ENCODE assay signal across 10 mouse cellular contexts in the genomic region with DNA sequence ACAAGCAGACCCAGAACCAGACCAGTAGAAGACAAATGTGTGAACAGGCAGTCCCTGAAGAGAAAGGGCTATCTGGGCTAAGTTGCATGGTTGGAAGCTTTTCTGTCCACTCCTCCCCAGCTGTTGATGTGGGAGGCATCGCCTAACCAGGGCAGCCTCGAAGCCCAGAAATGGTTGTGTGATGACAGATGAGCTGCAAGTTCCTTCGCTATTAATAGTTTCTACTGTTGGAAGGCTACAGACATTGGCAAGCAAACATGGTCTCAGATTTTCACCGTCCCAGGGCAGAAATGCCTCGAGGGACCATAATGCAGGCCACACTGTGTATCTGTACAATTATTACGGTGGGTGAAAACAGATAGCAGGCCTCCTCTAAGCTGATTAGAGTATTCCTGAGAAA. TPM values are rescaled to one million over a fixed set of nuclear protein-coding genes. Genes with fewer than 3 reads are reported as not detected.
A peak's percentile ranks its signal among the peaks of the same experiment; 100 is the strongest.
DNase-seq lines count a peak whose midpoint lies in the region; ATAC-seq and TF ChIP-seq lines count a peak whose summit lies in the region.
"Had no signal": no experiment of that assay in that cellular context is flagged by ENCODE, and none has a peak within 500 bp of the region (broad histone marks: within the 10 kb centered on the region; RNA-seq: fewer than 3 reads in every experiment).

No protein-coding gene starts in this region.

- no peak for ATAC-seq in hindbrain, embryonic 16.5 days

- H3K27ac ChIP-seq in hindbrain, embryonic 16.5 days (ENCODE audit: low read depth, low read length): no peak overlapping the region
- no peak overlapping the region for H3K27ac ChIP-seq in kidney, adult 2 months (ENCODE audit: insufficient read depth, low read depth, low read length)
- H3K27ac ChIP-seq: neural tube, embryonic 12.5 days had no signal

- H3K9me3 ChIP-seq in hindbrain, embryonic 16.5 days (ENCODE audit: control insufficient read depth, low read length): no peaks in the 10 kb centered on the region

- peak overlapping the region; percentile 96; the same call in 1 of the 2 replicates for H3K4me2 ChIP-seq in hindbrain, embryonic 16.5 days (ENCODE audit: low read length)

- H3K36me3 ChIP-seq in hindbrain, embryonic 16.5 days (ENCODE audit: control insufficient read depth, insufficient read depth, low read length): no peaks in the 10 kb centered on the region
- no peaks in the 10 kb centered on the region for H3K36me3 ChIP-seq in kidney, adult 2 months (ENCODE audit: control insufficient read depth, insufficient read depth, low read length)
- H3K36me3 ChIP-seq: neural tube, embryonic 12.5 days had no signal

- H3K9ac ChIP-seq in hindbrain, embryonic 16.5 days (ENCODE audit: low read depth, low read length): no peak overlapping the region
- H3K9ac ChIP-seq: neural tube, embryonic 12.5 days had no signal

- TF ChIP-seq CTCF in lung, adult 2 months (IDR thresholded peaks at IDR 0.05; ENCODE audit: insufficient read depth, low read length): no peak
- TF ChIP-seq CTCF in kidney, adult 2 months (conservative IDR thresholded peaks at IDR 0.05; ENCODE audit: insufficient read depth, insufficient read length, low read depth, low read length): no peak

- H3K4me3 ChIP-seq in lung, adult 2 months (replicated peaks; ENCODE audit: extremely low read depth, low read depth, low read length): no peak overlapping the region
- H3K4me3 ChIP-seq in hindbrain, embryonic 16.5 days (ENCODE audit: low read length): no peak overlapping the region
- no peak overlapping the region for H3K4me3 ChIP-seq in kidney, adult 2 months (ENCODE audit: insufficient read depth, low read depth, low read length)
- H3K4me3 ChIP-seq: neural tube, embryonic 12.5 days had no signal

- no peaks in the 10 kb centered on the region for H3K27me3 ChIP-seq in hindbrain, embryonic 16.5 days (replicated peaks; ENCODE audit: control insufficient read depth, insufficient read depth, low read length)
- H3K27me3 ChIP-seq in kidney, adult 2 months (replicated peaks; ENCODE audit: control insufficient read depth, insufficient read depth, low read length): no peaks in the 10 kb centered on the region

- intact Hi-C loops in gastrocnemius, postnatal 14 days (cut with DNase I; ENCODE audit: low total_unique reads): no loop called here

- H3K4me1 ChIP-seq in lung, adult 2 months (ENCODE audit: control insufficient read depth, insufficient read depth, low read length): peaks cover 7% of the 10 kb centered on the region
- peaks cover 23% of the 10 kb centered on the region for H3K4me1 ChIP-seq in hindbrain, embryonic 16.5 days (ENCODE audit: control insufficient read depth, insufficient read depth, low read depth, low read length)
- 0 out of 2 replicates have a peak, but pooled peaks cover 3% of the 10 kb centered on the region for H3K4me1 ChIP-seq in kidney, adult 2 months (ENCODE audit: control insufficient read depth, insufficient read depth, low read length)

- no peak for TF ChIP-seq POLR2A in lung, adult 2 months (IDR thresholded peaks at IDR 0.05; ENCODE audit: borderline replicate concordance, extremely low read depth, low read depth, low read length)
- TF ChIP-seq POLR2A in kidney, adult 2 months (IDR thresholded peaks at IDR 0.05; ENCODE audit: low read depth, low read length): no peak

- DNase-seq in lung, adult 18-20 months: peak; percentile 32 to 43
- DNase-seq in lung, adult 2 months: no peak
- DNase-seq in gastrocnemius, postnatal 14 days: peak; percentile 65
- peak; percentile 30 to 63 for DNase-seq in right cerebral cortex, postnatal 10 days (ENCODE audit: low spot score in 2 of 2)
- DNase-seq in kidney, adult 2 months: no peak
- no peak for DNase-seq in adrenal gland, postnatal 36 days
- no peak for DNase-seq in kidney, adult 9 months
- DNase-seq: layer of hippocampus, adult 9-11 months had no signal

- 48% methylated on average over 6 of the region's 6 CpGs for WGBS in lung, adult 2 months
- 55% methylated on average over 6 of the region's 6 CpGs for WGBS in hindbrain, embryonic 16.5 days
- WGBS in kidney, adult 2 months: 37% methylated on average over 6 of the region's 6 CpGs

RNA-seq across cellular contexts. Expression of gene Ppp1r3d, which starts 1.7 kb away (rescaled TPM):
- polyA plus RNA-seq in lung, adult 2 months (2012; rRNA removed): 5.3 and 6.0 TPM in 2 replicates
- 1 to 10 TPM; 4.7 to 5.7 TPM for total RNA-seq in gastrocnemius, postnatal 14 days (2021)
- polyA plus RNA-seq in hindbrain, embryonic 16.5 days (2015; fragmentation: Nextera tagmentation; extraction: Ambion mirVana): 5.5 and 5.9 TPM in 2 replicates
- polyA plus RNA-seq in kidney, adult 2 months (2012; rRNA removed): 1.5 and 2.4 TPM in 2 replicates
- total RNA-seq in adrenal gland, postnatal 36 days (2021): 1 to 10 TPM; 3.1 to 4.2 TPM

RNA-seq across cellular contexts. Expression of gene Fam217b, which starts 1.7 kb away (rescaled TPM):
- 2.4 and 3.3 TPM in 2 replicates for polyA plus RNA-seq in lung, adult 2 months (2012; rRNA removed)
- total RNA-seq in gastrocnemius, postnatal 14 days (2021): 1 to 10 TPM; 3.6 to 4.6 TPM
- polyA plus RNA-seq in hindbrain, embryonic 16.5 days (2015; fragmentation: Nextera tagmentation; extraction: Ambion mirVana): 16.2 and 20.2 TPM in 2 replicates
- 1.8 TPM in 2 replicates for polyA plus RNA-seq in kidney, adult 2 months (2012; rRNA removed)
- 1 to 10 TPM; 4.8 to 4.9 TPM for total RNA-seq in adrenal gland, postnatal 36 days (2021)

RNA-seq across cellular contexts. Expression of gene Sycp2, which starts 5.1 kb away (rescaled TPM):
- 0.04 TPM in 1 of 2 replicates, not detected in the other for polyA plus RNA-seq in lung, adult 2 months (2012; rRNA removed)
- total RNA-seq in gastrocnemius, postnatal 14 days (2021): under 1 TPM; 0.08 to 0.24 TPM
- 0.30 and 0.40 TPM in 2 replicates for polyA plus RNA-seq in hindbrain, embryonic 16.5 days (2015; fragmentation: Nextera tagmentation; extraction: Ambion mirVana)
- polyA plus RNA-seq in kidney, adult 2 months (2012; rRNA removed): 0.01 TPM in 1 of 2 replicates, not detected in the other
- total RNA-seq in adrenal gland, postnatal 36 days (2021): under 1 TPM; 0.07 to 0.30 TPM

RNA-seq across cellular contexts. Expression of gene Cdh26, which starts 17.7 kb away (rescaled TPM):
- polyA plus RNA-seq in lung, adult 2 months (2012; rRNA removed): 0.50 and 0.63 TPM in 2 replicates
- total RNA-seq in gastrocnemius, postnatal 14 days (2021): not detected
- polyA plus RNA-seq in hindbrain, embryonic 16.5 days (2015; fragmentation: Nextera tagmentation; extraction: Ambion mirVana): 0.24 and 0.25 TPM in 2 replicates
- 0.08 and 0.12 TPM in 2 replicates for polyA plus RNA-seq in kidney, adult 2 months (2012; rRNA removed)
- under 1 TPM in 1 of 2 experiments, not detected in 1; 0.30 TPM for total RNA-seq in adrenal gland, postnatal 36 days (2021)

Comparison
In these comparisons a context has a peak if more than half of its experiments do, and no peak if none do; other contexts are left out.
1. DNase-seq: peak in lung, adult 18-20 months (2 of 2), gastrocnemius, postnatal 14 days (single experiment) and right cerebral cortex, postnatal 10 days (2 of 2); none in lung, adult 2 months (single experiment), kidney, adult 2 months (single experiment), adrenal gland, postnatal 36 days (0 of 2) and kidney, adult 9 months (single experiment).